Mouse (Mus musculus) cerebellum, adult 8-10 months (tissue): ENCODE results near the gene Tmprss13.

Source experiments
- DNase-seq: peaks from one replicate; pipeline ENCODE4 v3.0.0; 2022

Gene Tmprss13

GRCm38 (mm10) chr9:45386698-45387097, 67.8 kb downstream of the Tmprss13 start:
- DNase-seq, result no peak

- peak; percentile 94 for DNase-seq
Measured at GRCm38 (mm10) chr9:45388385-45388994, 69.6 kb downstream of the Tmprss13 start.

GRCm38 (mm10) chr9:45389596-45389995, 70.7 kb downstream of the Tmprss13 start:
- no peak for DNase-seq

- no peak for DNase-seq
Measured at GRCm38 (mm10) chr9:45391299-45391698, 72.4 kb downstream of the Tmprss13 start.

GRCm38 (mm10) chr9:45395218-45395617, 76.3 kb downstream of the Tmprss13 start:
- DNase-seq, result no peak

GRCm38 (mm10) chr9:45395796-45396195, 76.9 kb downstream of the Tmprss13 start:
- no peak for DNase-seq
